Mouse (Mus musculus) embryonic facial prominence, embryonic 15.5 days (tissue): ENCODE results near the gene Rora. TPM values are rescaled to one million over a fixed set of nuclear protein-coding genes. Genes with fewer than 3 reads are reported as not detected.
A peak's percentile ranks its signal among the peaks of the same experiment; 100 is the strongest.

Source experiments
- ATAC-seq: fragments of 200-750 bp; cut with Nextera tagmentation; 2 replicates; pipeline ENCODE4 v1.8.0; 2017; ENCODE audit warnings: low read depth, moderate TSS enrichment; ENCODE audit not compliant: insufficient number of reproducible peaks, low FRiP score, low TSS enrichment
- H3K27ac ChIP-seq: fragments of 300-500 bp; sonication (generic); replicated peaks from 2 replicates; pipeline ENCODE4 v1.5.1; 2015; ENCODE audit warnings: mild to moderate bottlenecking, inconsistent platforms
- H3K27me3 ChIP-seq: fragments of 300-500 bp; sonication (generic); 2 replicates; pipeline ENCODE4 v1.6.1; 2015; ENCODE audit warnings: inconsistent platforms
- H3K36me3 ChIP-seq: fragments of 300-500 bp; sonication (generic); 2 replicates; pipeline ENCODE4 v1.6.1; 2015; ENCODE audit warnings: mild to moderate bottlenecking, inconsistent platforms
- H3K4me1 ChIP-seq: fragments of 300-500 bp; sonication (generic); 2 replicates; pipeline ENCODE4 v1.6.1; 2015; ENCODE audit warnings: inconsistent platforms
- H3K4me2 ChIP-seq: fragments of 300-500 bp; sonication (generic); replicated peaks from 2 replicates; pipeline ENCODE4 v1.6.1; 2015; ENCODE audit warnings: mild to moderate bottlenecking, inconsistent platforms
- H3K4me3 ChIP-seq: fragments of 300-500 bp; sonication (generic); replicated peaks from 2 replicates; pipeline ENCODE4 v1.5.1; 2015; ENCODE audit warnings: mild to moderate bottlenecking, inconsistent platforms
- H3K9ac ChIP-seq: fragments of 300-500 bp; sonication (generic); 2 replicates; pipeline ENCODE4 v1.6.1; 2015; ENCODE audit warnings: inconsistent platforms
- H3K9me3 ChIP-seq: fragments of 300-500 bp; sonication (generic); replicated peaks from 2 replicates; pipeline ENCODE4 v1.6.1; 2016; ENCODE audit warnings: inconsistent platforms
- WGBS: fragments of 180-500 bp; shearing (Covaris S2); methylation state at CpG from one replicate; pipeline ENCODE4 v1.1.7; 2015; 5-methylcytosine and 5-hydroxymethylcytosine counted together
- polyA plus RNA-seq: library from polyadenylated mRNA; unstranded; fragments of >200 nt; fragmentation: Nextera tagmentation; extraction: Ambion mirVana; gene quantifications from 2 replicates; pipeline ENCODE4 v1.2.1, GENCODE M21; 2015

Gene Rora
- polyA plus RNA-seq, 1 experiment from 2014 or later, result 27.3 TPM

DNA sequence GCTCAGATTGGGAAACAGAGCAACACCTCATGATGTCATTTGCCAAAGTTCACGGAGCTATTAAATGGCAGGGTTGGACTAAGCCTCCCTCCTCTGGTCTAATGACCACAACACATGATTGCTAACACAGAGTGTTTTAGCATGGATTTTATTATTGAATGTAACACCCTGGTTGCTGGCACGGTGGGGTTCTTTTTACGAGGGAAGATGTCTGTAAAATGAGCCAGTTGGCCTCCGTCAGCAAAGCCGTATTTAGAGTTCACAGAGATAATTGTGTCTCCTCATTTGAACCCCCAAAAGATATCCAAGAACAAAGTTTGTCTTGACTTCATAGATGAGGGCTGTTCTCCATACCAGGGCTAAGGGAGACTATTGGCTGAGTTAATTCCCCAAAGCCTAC lies 398.3 kb downstream of the Rora start:
- Histone ChIP-seq H3K4me2 (no peak overlapping the region), H3K27ac (no peak overlapping the region), H3K9me3 (no peaks in the 10 kb centered on the region), H3K27me3 (no peaks in the 10 kb centered on the region), H3K9ac (no peak overlapping the region), H3K4me3 (no peak overlapping the region), H3K4me1 (0 out of 2 replicates have a peak, but pooled peaks cover under 1% of the 10 kb centered on the region), H3K36me3 (no peaks in the 10 kb centered on the region)
- no peak for ATAC-seq
- WGBS, result 84% methylated on average over 5 of the region's 5 CpGs

DNA sequence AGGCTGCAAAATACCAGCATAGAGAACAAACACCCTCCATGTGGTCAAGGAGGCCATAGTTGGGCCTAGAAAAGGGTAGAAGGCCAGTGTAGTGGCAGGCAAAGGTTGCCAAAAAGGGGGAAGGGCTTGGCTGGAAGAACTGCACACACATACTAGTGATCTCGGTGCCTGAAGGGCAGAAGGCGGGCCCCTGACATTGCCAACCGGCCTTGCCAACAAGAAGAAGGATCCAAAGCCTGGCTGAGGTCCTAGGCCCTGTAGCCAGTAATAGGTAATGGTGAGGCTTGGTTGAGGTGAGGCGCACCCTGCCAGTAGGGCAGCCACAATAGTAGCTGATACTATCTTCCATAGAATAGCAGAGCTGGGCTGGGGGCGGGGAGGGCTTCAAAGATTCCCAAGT lies 401.7 kb downstream of the Rora start:
- H3K4me3 ChIP-seq, result no peak overlapping the region
- 88% methylated on average over 5 of the region's 5 CpGs for WGBS
- no peaks in the 10 kb centered on the region for H3K36me3 ChIP-seq

DNA sequence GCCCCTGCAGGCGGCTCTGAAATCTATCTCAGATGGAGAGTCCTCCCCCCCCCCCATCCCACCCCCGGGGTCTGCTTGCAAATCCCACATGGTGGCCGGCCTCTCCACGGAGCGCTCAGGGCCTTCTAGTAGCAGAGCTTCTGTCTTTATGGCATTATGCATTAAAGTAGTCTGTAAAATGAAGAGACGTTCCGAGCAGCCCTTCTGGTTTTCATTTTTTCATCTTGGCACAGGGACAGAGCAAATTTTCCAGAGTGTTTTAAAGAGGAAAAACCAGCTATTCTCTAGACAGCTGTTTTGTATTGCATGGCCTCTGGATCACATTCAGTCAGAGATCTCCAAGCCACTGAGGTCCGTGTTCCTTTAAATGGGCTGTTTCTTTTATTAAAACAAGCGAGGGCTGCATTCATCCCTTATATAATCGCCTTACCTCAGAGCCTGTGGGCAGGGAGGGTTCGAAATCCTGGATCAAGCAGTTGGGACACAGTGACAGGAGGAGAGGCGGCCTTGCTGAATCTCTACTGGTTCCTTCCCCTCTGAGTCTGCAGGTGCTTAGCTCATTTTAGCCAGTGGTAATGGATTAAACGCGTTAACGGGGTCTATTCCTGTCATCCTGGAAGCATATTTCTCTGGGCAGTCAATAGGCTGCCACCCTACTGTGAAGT lies 417.7 kb downstream of the Rora start:
- no peak; the same call in 1 of the 2 replicates for ATAC-seq
- peaks cover 16% of the 10 kb centered on the region for H3K4me1 ChIP-seq
- no peaks in the 10 kb centered on the region for H3K36me3 ChIP-seq
- no peak overlapping the region for H3K9ac ChIP-seq
- no peaks in the 10 kb centered on the region for H3K9me3 ChIP-seq
- no peaks in the 10 kb centered on the region for H3K27me3 ChIP-seq
- H3K4me2 ChIP-seq, result peak overlapping the region; percentile 25; the same call in 1 of the 2 replicates
- 22% methylated on average over 15 of the region's 15 CpGs for WGBS
- no peak overlapping the region for H3K4me3 ChIP-seq
- peak overlapping the region; percentile 63; the same call in 1 of the 2 replicates for H3K27ac ChIP-seq

More for the DNA sequence above, 401.7 kb downstream of the Rora start:
- Histone ChIP-seq H3K27me3 (no peaks in the 10 kb centered on the region), H3K9ac (no peak overlapping the region), H3K27ac (no peak overlapping the region), H3K4me1 (0 out of 2 replicates have a peak, but pooled peaks cover 4% of the 10 kb centered on the region), H3K9me3 (no peaks in the 10 kb centered on the region), H3K4me2 (no peak overlapping the region)
- no peak for ATAC-seq

DNA sequence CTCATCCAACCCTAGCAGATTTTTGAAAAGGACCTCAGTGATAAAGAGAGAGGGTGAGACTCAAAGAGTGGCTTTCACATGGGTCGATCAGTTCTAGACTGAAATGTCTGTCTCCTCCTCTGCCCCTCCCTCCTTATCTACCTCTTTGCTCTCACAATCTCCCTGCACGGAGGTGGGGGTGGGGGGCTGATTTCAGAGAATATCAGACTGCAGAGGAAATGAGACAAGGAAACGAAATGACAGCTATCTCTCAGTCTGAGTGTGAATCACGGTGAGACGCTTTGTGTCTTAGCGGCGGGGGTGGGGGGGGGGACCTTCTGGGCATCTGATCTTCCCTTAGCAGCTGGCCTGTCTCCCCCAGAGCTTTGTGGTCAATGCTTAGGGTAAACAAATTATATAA lies 419.7 kb downstream of the Rora start:
- no peaks in the 10 kb centered on the region for H3K36me3 ChIP-seq
- no peak overlapping the region for H3K4me3 ChIP-seq
- H3K4me1 ChIP-seq, result peaks cover 16% of the 10 kb centered on the region
- H3K27ac ChIP-seq, result no peak overlapping the region
- H3K4me2 ChIP-seq, result no peak overlapping the region
- ATAC-seq, result no peak
- 84% methylated on average over 7 of the region's 7 CpGs for WGBS
- no peaks in the 10 kb centered on the region for H3K9me3 ChIP-seq
- H3K9ac ChIP-seq, result no peak overlapping the region
- no peaks in the 10 kb centered on the region for H3K27me3 ChIP-seq

DNA sequence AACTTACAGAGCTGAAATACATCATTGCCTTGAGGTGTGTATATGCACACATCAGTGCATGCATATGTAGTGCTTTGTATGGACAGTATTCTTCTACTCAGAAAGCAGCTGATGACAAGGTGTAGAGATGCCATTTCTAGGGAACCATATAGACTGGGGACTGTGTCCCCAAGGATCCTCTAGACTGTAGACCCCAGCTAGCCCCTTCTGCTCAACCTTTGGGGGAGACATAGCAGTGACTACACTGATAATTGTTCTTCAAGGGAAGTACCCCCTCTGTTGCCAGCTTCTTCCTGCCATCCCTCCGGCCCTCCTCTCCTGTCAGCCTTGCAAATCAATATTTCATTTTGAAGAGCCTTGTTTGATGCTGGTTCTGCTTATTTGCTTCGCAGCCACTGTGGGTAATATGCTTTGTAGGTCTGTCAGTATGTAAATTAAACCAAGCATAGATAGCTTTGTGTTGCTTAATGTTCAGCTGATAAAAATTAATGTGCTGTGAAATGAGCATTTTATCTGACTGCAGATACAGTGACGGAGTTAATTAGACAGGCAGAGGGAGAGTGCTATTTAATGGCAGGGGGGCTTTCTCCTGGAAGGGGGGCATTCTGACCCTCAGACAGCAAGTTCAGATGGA lies 430.6 kb downstream of the Rora start:
- H3K9me3 ChIP-seq, result no peaks in the 10 kb centered on the region
- H3K4me1 ChIP-seq, result peaks cover 14% of the 10 kb centered on the region
- no peaks in the 10 kb centered on the region for H3K27me3 ChIP-seq
- WGBS, result 52% methylated on average over 3 of the region's 3 CpGs
- no peak overlapping the region for H3K4me3 ChIP-seq
- no peak for ATAC-seq
- H3K9ac ChIP-seq, result no peak overlapping the region
- no peak overlapping the region for H3K4me2 ChIP-seq
- 0 out of 2 replicates have a peak overlapping the region, but pooled peaks have one; percentile 36 for H3K27ac ChIP-seq
- no peaks in the 10 kb centered on the region for H3K36me3 ChIP-seq

DNA sequence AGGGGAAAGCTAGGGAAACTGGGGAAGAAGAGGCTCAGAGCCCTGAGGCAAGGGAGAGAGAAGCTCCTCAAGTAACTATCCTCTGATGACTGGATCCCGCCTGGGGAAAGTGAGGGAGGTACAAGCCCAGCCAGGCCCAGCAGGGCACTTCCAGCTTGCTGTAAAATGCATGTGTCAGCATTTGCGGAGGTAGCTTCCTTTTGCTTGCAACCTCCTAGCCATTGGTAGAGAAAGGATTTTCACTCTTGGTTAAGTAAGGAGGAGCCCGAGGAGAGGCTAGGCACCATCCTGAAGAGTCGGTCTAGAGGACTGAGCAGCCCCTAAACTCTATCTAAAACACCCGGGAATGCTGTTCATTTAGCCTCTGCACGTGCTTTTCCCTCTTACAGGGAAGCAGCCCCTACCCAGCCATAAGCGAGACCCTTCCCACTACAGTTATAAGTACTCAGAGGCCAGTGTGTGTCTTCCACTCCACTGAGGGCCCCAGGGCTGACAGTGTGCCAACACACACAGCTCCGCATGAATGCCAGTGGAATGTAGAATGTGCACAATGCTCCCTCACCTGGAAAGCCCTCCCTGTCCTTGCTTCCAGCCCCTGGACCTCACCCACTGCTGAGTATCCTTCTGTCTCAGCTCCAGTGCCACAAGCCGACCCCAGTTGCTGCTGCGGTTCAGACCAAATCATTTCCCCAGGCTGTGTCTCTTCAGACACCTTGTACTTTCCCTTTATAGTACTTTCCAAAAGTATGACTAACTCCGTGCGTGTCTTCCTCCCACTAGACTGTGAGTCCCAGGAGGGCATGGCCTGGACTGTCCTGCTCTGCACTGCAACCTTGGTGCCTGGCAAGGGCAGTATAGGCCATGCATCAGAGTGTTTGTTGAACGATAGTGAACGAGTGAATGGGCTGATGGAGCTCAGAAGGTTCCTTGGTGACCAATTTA lies 431.4 kb downstream of the Rora start:
- Histone ChIP-seq H3K4me2 (no peak overlapping the region), H3K4me1 (peaks cover 14% of the 10 kb centered on the region), H3K4me3 (no peak overlapping the region), H3K9ac (no peak overlapping the region), H3K36me3 (no peaks in the 10 kb centered on the region), H3K27ac (0 out of 2 replicates have a peak overlapping the region, but pooled peaks have one; percentile 36), H3K27me3 (no peaks in the 10 kb centered on the region), H3K9me3 (no peaks in the 10 kb centered on the region)
- 50% methylated on average over 14 of the region's 14 CpGs for WGBS
- ATAC-seq, result no peak

DNA sequence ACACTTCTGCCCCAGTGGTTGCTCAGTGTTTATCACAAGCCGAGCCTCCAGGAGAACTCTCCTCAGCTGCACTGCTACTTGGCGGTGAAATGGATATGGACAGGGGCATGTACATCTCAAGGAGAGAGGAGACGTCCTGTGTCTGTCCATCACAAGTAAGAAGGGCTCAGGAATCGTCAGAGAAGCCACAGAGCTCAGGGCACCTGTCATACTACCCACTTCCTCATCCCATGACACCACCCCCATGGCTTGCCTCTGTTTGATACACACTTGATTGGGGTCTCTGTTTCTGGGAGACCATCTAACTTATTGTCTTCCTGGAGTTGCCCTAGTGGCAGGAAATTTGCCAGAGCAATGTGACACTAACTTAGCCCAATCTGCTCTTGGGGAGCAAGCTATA lies 433.3 kb downstream of the Rora start:
- Histone ChIP-seq H3K9me3 (no peaks in the 10 kb centered on the region), H3K36me3 (no peaks in the 10 kb centered on the region), H3K27me3 (no peaks in the 10 kb centered on the region), H3K4me1 (peaks cover 17% of the 10 kb centered on the region), H3K27ac (no peak overlapping the region), H3K4me3 (no peak overlapping the region), H3K9ac (no peak overlapping the region), H3K4me2 (no peak overlapping the region)
- no peak for ATAC-seq
- 84% methylated on average over 4 of the region's 4 CpGs for WGBS

DNA sequence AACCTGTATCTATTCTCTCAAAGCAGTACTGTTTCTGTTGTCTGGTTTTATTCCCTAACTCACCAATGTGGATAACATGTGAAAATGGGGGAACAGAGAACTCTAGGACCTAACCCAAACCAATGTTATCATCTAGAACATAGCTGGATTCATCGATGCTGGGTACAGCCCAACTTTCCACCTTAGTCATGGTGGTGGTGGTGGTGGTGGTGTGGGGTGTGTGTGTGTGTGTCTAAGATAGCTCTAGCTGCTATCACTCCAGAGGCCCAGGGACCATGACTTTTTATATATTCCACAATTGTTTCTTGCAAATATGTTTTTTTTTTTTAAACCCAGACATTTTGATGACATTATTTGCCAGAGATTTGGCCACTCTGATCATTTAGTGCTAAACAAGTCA lies 433.7 kb downstream of the Rora start:
- no peak for ATAC-seq
- no peak overlapping the region for H3K27ac ChIP-seq
- no peaks in the 10 kb centered on the region for H3K27me3 ChIP-seq
- no peaks in the 10 kb centered on the region for H3K36me3 ChIP-seq
- H3K9ac ChIP-seq, result no peak overlapping the region
- peaks cover 22% of the 10 kb centered on the region for H3K4me1 ChIP-seq
- WGBS, result 100% methylated on average over 1 of the region's 1 CpGs
- no peak overlapping the region for H3K4me2 ChIP-seq
- H3K9me3 ChIP-seq, result no peaks in the 10 kb centered on the region
- no peak overlapping the region for H3K4me3 ChIP-seq

DNA sequence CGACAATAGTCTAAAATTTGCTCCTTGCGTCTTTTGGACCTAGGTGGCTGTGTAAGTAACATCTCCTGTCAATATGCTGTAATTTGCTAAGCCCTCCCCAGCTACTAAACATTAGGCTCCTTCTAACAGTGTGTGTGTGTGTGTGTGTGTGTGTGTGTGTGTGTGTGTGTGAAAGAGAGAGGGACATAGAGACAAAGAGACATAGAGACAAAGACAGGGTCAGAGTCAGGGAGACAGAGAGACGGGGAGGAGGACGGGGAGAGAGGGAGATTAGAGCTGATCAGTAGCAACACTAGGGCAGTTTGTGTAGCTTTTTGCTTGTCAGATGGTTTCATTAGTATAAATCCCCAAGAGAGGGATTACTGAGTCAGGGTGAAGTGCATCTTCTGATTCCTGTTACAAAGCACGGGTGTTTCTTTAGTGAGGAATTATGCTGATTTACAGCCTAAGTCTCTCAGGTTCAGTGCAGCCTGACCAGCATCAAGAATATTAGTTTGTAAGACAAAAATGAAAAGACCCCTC lies 437.2 kb downstream of the Rora start:
- Histone ChIP-seq H3K4me2 (no peak overlapping the region), H3K36me3 (no peaks in the 10 kb centered on the region), H3K27ac (no peak overlapping the region), H3K9me3 (no peaks in the 10 kb centered on the region), H3K27me3 (no peaks in the 10 kb centered on the region), H3K9ac (no peak overlapping the region), H3K4me1 (peaks cover 12% of the 10 kb centered on the region; the same call in 1 of the 2 replicates), H3K4me3 (no peak overlapping the region)
- no peak for ATAC-seq
- WGBS, result 73% methylated on average over 5 of the region's 5 CpGs

DNA sequence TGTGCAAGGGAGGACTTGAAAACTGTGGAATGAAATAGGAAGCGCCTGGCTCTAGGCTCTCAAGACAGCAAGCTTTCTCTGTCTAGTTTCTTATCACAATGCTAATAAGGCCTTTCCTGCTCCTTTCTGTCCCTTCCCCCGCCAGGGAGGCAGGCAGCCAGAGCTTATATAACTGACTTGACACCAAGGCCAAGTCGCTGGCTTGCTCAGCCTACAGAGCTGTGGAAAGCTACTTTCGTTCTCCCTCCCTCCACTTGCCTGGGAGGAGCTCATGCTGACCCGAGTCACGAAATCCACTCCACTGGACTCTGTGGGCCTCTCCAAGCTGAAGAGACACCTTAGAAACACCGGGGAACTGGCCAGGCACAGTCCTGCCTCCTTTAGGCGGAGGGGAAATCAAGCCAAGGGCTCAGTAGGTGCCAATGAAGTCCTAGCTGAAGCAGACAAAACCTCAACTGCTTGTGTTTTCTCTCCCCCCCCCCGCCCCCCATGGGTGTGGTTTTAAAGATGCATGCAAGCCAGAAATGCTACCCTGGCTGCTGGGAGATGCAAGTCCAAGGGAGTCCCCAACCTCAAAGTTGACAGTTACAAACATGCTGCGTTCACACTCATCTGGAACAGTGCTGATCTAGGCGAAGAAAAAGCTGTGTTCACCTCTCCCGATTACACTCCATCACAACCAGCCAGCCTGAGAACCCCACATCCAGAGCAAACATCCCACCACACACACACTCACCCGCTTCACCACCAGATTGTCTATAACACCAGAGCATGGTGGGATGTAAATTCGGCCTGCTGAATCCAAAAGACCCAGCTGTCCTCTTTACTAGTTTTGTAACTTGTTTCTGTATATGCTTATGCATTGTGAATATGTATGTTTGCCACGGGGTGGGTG lies 438.8 kb downstream of the Rora start:
- Histone ChIP-seq H3K27me3 (no peaks in the 10 kb centered on the region), H3K9ac (no peak overlapping the region), H3K27ac (peak overlapping the region; percentile 17; the same call in 1 of the 2 replicates), H3K4me2 (no peak overlapping the region), H3K4me1 (peaks cover 12% of the 10 kb centered on the region; the same call in 1 of the 2 replicates), H3K9me3 (no peaks in the 10 kb centered on the region), H3K36me3 (no peaks in the 10 kb centered on the region), H3K4me3 (no peak overlapping the region)
- no peak for ATAC-seq
- WGBS, result 55% methylated on average over 15 of the region's 15 CpGs
